Mouse (Mus musculus) embryo, embryonic 10.5 days (tissue): Measurements from ENCODE around the gene Zfp345.
"Not testable (repeated sequence)": the region's sequence is repeated elsewhere in the genome, so short reads cannot be mapped to it uniquely, and the experiment has no call there.

Experiments used
- DNase-seq: peaks from one replicate; pipeline ENCODE4 v3.0.0-alpha.2; 2015; ENCODE audit warnings: low spot score

The Zfp345 gene

GRCm38 (mm10) chr2:150484939-150485778, at the start of gene Zfp345:
Gene Zfp345 (minus strand): TSS chr2:150485091.
- not testable (repeated sequence) for DNase-seq

GRCm38 (mm10) chr2:150525703-150526207, 40.9 kb upstream of the Zfp345 start:
- DNase-seq, result peak; percentile 32

- DNase-seq, result no peak
These were observed 27.9 kb upstream of the Zfp345 start for GRCm38 (mm10) chr2:150512837-150513236.

GRCm38 (mm10) chr2:150500124-150500973, 15.5 kb upstream of the Zfp345 start:
- peak; percentile 7 for DNase-seq

GRCm38 (mm10) chr2:150493031-150493430, 8.1 kb upstream of the Zfp345 start:
- DNase-seq, result no peak

GRCm38 (mm10) chr2:150451180-150451919, 33.5 kb downstream of the Zfp345 start, which contains the start of gene Zfp442:
Gene Zfp442 (minus strand): TSS chr2:150451486.
- peak; percentile 74 for DNase-seq

- not testable (repeated sequence) for DNase-seq
These were observed 45.8 kb downstream of the Zfp345 start for GRCm38 (mm10) chr2:150439084-150439483.
